Comparison of ENCODE assay signal across 34 mouse cellular contexts in the genomic region with DNA sequence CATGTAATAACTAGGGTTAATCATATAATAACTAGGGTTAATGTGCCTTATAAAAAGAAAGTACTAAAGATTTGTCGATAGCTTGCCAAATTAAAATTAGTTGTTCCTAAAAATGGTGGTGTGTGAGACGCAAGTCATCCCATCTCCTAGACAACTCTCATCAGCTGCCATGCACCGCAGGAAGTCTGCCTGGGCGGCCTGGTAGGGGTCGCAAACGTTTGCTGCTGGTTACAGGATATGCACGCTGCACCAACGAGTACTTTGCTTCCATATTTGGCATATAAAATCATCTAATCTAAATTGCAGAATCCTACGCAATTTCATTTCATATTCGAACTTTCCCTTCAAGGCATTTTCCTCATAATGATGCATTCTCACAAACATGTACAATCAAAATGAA.
"Had no signal": no experiment of that assay in that cellular context is flagged by ENCODE, and none has a peak within 500 bp of the region (broad histone marks: within the 10 kb centered on the region; RNA-seq: fewer than 3 reads in every experiment).

No protein-coding gene starts in this region.

- H3K4me2 ChIP-seq: heart, embryonic 12.5 days; heart, embryonic 13.5 days; heart, embryonic 15.5 days; hindbrain, embryonic 12.5 days; hindbrain, embryonic 13.5 days; hindbrain, embryonic 14.5 days; hindbrain, embryonic 15.5 days; intestine, embryonic 15.5 days; kidney, embryonic 15.5 days had no signal

- ATAC-seq: hindbrain, embryonic 16.5 days; hindbrain, postnatal 0 days; inflammation-experienced regulatory T-cells, adult 6 months; intestine, embryonic 15.5 days; intestine, embryonic 16.5 days; intestine, postnatal 0 days had no signal

- H3K27ac ChIP-seq: heart, embryonic 13.5 days; heart, embryonic 15.5 days; hindbrain, embryonic 10.5 days; hindbrain, embryonic 12.5 days; hindbrain, embryonic 13.5 days; hindbrain, embryonic 14.5 days; hindbrain, embryonic 15.5 days; hindbrain, postnatal 0 days; intestine, embryonic 15.5 days; kidney, embryonic 15.5 days; kidney, postnatal 0 days; layer of hippocampus, adult 2 months; left cerebral cortex, adult 2 months had no signal

- H3K36me3 ChIP-seq: heart, embryonic 15.5 days; hindbrain, embryonic 12.5 days; hindbrain, embryonic 13.5 days; hindbrain, embryonic 15.5 days; intestine, embryonic 15.5 days had no signal

- H3K27me3 ChIP-seq: heart, embryonic 12.5 days; heart, embryonic 13.5 days; heart, embryonic 15.5 days; hindbrain, embryonic 12.5 days; hindbrain, embryonic 13.5 days; hindbrain, embryonic 15.5 days; intestine, embryonic 15.5 days; kidney, embryonic 15.5 days had no signal

- DNase-seq: heart, postnatal 10 days; heart, postnatal 14 days; heart, postnatal 36 days; heart, postnatal 4 days; kidney, adult 11 months; kidney, adult 18-20 months; kidney, adult 2 months; kidney, adult 8-10 months; kidney, adult 9 months; kidney, postnatal 10 days; kidney, postnatal 14 days; kidney, postnatal 25 days; kidney, postnatal 36 days; kidney, postnatal 4 days; layer of hippocampus, adult 9-11 months; layer of hippocampus, postnatal 36 days had no signal

- H3K4me1 ChIP-seq: heart, embryonic 12.5 days; heart, embryonic 13.5 days; heart, embryonic 15.5 days; kidney, embryonic 15.5 days had no signal

- H3K9ac ChIP-seq: heart, embryonic 12.5 days; heart, embryonic 13.5 days; heart, embryonic 15.5 days; hindbrain, embryonic 12.5 days; hindbrain, embryonic 13.5 days; hindbrain, embryonic 14.5 days; hindbrain, embryonic 15.5 days; intestine, embryonic 15.5 days; kidney, embryonic 15.5 days had no signal

- H3K4me3 ChIP-seq: heart, embryonic 12.5 days; heart, embryonic 13.5 days; heart, embryonic 15.5 days; hindbrain, embryonic 10.5 days; hindbrain, embryonic 12.5 days; hindbrain, embryonic 13.5 days; hindbrain, embryonic 15.5 days; intestine, embryonic 15.5 days; kidney, embryonic 15.5 days; layer of hippocampus, adult 2 months; left cerebral cortex, adult 2 months had no signal

- H3K9me3 ChIP-seq: heart, embryonic 12.5 days; heart, embryonic 13.5 days; heart, embryonic 15.5 days; hindbrain, embryonic 10.5 days; hindbrain, embryonic 12.5 days; hindbrain, embryonic 13.5 days; hindbrain, embryonic 15.5 days; intestine, embryonic 15.5 days; kidney, embryonic 15.5 days had no signal
